Mouse (Mus musculus) midbrain, embryonic 11.5 days (tissue): ENCODE measurements around the gene Tkt. TPM values are rescaled to one million over a fixed set of nuclear protein-coding genes. Genes with fewer than 3 reads are reported as not detected.

Source experiments
- ATAC-seq: fragments of 200-750 bp; cut with Nextera tagmentation; 2 replicates; pipeline ENCODE4 v1.8.0; 2017; ENCODE audit warnings: moderate TSS enrichment, moderate library complexity; ENCODE audit not compliant: low FRiP score
- DNase-seq: peaks from one replicate; pipeline ENCODE4 v3.0.0; 2015; ENCODE audit warnings: low spot score; ENCODE audit errors: missing footprints
- H3K27ac ChIP-seq: fragments of 300-500 bp; sonication (generic); 2 replicates; pipeline ENCODE4 v1.5.1; 2014; ENCODE audit warnings: low read depth, low read length
- H3K27me3 ChIP-seq: fragments of 300-500 bp; sonication (generic); 2 replicates; pipeline ENCODE4 v1.6.1; 2014; ENCODE audit warnings: mild to moderate bottlenecking, low read length, moderate library complexity, mixed read lengths; ENCODE audit not compliant: control insufficient read depth, insufficient read depth
- H3K36me3 ChIP-seq: fragments of 300-500 bp; sonication (generic); 2 replicates; pipeline ENCODE4 v1.6.1; 2014; ENCODE audit warnings: mild to moderate bottlenecking, low read length, moderate library complexity, mixed read lengths; ENCODE audit not compliant: control insufficient read depth, insufficient read depth
- H3K4me1 ChIP-seq: fragments of 300-500 bp; sonication (generic); 2 replicates; pipeline ENCODE4 v1.6.1; 2014; ENCODE audit warnings: low read length; ENCODE audit not compliant: control insufficient read depth, insufficient read depth
- H3K4me2 ChIP-seq: fragments of 300-500 bp; sonication (generic); 2 replicates; pipeline ENCODE4 v1.6.1; 2014; ENCODE audit warnings: mild to moderate bottlenecking, moderate library complexity
- H3K4me3 ChIP-seq: fragments of 300-500 bp; sonication (generic); 2 replicates; pipeline ENCODE4 v1.5.1; 2014; ENCODE audit warnings: low read depth, low read length
- H3K9ac ChIP-seq: fragments of 300-500 bp; sonication (generic); 2 replicates; pipeline ENCODE4 v1.6.1; 2014; ENCODE audit warnings: low read length
- H3K9me3 ChIP-seq: fragments of 300-500 bp; sonication (generic); 2 replicates; pipeline ENCODE4 v1.6.1; 2016; ENCODE audit warnings: low read length; ENCODE audit not compliant: control insufficient read depth
- WGBS: fragments of 180-500 bp; shearing (Covaris S2); extraction: QIAGEN DNeasy Blood & Tissue Kit; methylation state at CpG from one replicate; pipeline ENCODE4 v1.1.7; 2014; 5-methylcytosine and 5-hydroxymethylcytosine counted together
- polyA plus RNA-seq: library from polyadenylated mRNA; unstranded; fragments of >200 nt; fragmentation: Nextera tagmentation; extraction: Ambion mirVana; gene quantifications from 2 replicates; pipeline ENCODE4 v1.2.1, GENCODE M21; 2014

The Tkt gene
- polyA plus RNA-seq, 1 experiment from 2014 or later = 154 TPM

DNA sequence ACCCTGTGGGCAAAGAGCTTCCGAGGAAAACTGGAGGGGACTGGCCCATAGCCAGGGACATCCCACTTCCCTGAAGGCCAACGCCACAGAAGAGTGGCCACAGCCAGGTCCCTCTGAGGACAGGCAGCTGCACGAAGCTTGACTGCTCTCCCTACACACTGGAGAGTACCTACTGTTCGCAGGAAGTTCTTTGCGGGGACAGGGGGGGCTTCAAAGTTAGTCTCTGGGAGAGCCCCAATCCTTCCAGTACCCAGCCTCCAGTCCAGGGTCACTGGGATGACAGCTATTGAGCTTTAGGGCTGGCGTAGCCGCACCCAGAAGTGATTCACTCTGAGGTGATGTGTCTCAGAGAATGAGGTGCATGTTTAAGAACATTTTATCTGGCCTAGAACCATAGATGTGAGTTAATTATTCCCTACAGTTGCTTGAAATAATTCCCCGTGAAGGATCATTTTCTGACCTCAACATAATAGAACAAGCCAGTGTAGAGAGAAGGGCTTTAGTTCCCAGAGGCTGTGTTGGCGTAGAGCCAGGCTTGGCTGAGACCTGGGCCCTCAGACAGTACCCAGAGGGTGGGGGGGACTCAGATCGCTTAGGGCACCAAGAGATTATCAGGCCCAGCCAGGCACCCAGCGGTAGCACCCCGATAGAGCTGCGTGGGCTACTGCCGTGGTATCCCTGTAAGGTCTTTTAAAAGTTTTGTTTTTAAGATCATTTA is 13.5 kb downstream of the Tkt start:
- peaks cover 25% of the 10 kb centered on the region for H3K36me3 ChIP-seq

DNA sequence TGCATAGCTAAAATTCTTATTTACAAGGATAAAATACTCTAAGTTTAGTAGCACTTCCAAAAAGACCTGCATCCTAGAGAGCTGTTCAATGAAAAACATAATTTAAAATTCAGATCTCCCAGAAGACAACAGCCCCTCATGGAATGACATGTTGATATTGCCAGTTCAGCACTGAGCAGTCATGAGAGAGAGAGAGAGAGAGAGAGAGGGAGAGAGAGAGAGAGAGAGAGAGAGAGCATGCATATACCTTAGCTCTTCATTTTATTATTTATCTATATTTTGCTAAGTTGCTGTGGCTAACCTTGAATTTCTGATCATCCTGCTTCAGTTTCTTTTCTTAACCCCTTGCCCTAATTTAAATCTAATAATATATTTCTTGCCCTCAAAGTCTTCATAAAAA is 14.2 kb downstream of the Tkt start:
- DNase-seq (no peak), ATAC-seq (no peak)
- Histone ChIP-seq H3K27ac (no peak overlapping the region), H3K36me3 (peaks cover 27% of the 10 kb centered on the region), H3K4me3 (no peak overlapping the region), H3K4me1 (no peaks in the 10 kb centered on the region), H3K4me2 (no peak overlapping the region), H3K9me3 (no peaks in the 10 kb centered on the region), H3K27me3 (no peaks in the 10 kb centered on the region), H3K9ac (no peak overlapping the region)

More for the DNA sequence above, 13.5 kb downstream of the Tkt start:
- DNase-seq (no peak), ATAC-seq (no peak)
- Histone ChIP-seq H3K27me3 (no peaks in the 10 kb centered on the region), H3K9ac (no peak overlapping the region), H3K4me2 (no peak overlapping the region), H3K4me3 (no peak overlapping the region), H3K4me1 (no peaks in the 10 kb centered on the region), H3K9me3 (no peaks in the 10 kb centered on the region), H3K27ac (no peak overlapping the region)
- 92% methylated on average over 14 of the region's 14 CpGs for WGBS

DNA sequence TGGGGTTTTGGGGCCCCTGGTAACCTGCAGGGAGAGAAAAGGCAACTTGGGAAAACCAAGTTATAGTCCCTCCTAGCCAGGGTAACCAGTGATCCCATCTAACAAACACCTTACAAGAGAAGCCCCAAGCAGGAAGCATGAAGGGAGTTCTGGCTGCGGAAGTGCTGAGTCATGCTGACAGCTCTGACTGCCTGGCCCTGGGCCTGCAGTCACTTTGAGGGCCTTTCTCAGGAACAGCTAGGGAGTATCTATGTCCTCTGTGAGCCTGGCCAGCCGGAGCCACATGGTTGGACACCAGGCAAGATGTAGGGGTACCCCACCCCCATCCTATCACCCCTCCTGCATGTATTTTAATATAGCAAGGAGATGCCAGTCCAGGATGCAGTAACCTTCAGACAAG is 16.3 kb downstream of the Tkt start:
- Histone ChIP-seq H3K9me3 (no peaks in the 10 kb centered on the region), H3K4me1 (no peaks in the 10 kb centered on the region), H3K27ac (no peak overlapping the region), H3K36me3 (peaks cover 34% of the 10 kb centered on the region), H3K4me3 (no peak overlapping the region), H3K27me3 (no peaks in the 10 kb centered on the region), H3K9ac (no peak overlapping the region), H3K4me2 (no peak overlapping the region)
- 100% methylated on average over 2 of the region's 2 CpGs for WGBS
- no peak for ATAC-seq
- DNase-seq = no peak

DNA sequence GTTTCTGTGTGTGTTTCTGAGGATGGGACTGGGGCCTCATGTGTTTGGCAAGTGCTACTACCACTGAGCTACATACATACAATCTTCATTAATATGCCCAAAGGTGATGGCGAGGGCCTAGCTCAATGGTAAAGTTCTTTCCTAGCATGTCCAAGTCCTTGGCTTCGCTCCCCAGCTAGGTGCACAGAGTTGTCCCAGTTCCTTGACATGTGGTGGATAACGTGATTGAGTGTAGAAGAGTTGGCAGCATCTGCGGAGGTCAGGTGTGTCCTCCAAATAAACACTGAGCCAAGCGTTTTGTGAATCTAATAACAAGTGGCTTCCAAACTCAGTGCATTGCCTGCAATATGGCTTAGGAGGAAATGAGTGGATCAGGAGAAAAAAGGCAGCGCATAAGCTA is 18.2 kb downstream of the Tkt start:
- H3K27me3 ChIP-seq = no peaks in the 10 kb centered on the region
- 95% methylated on average over 6 of the region's 6 CpGs for WGBS
- no peak overlapping the region for H3K9ac ChIP-seq
- no peaks in the 10 kb centered on the region for H3K9me3 ChIP-seq
- no peak for DNase-seq
- no peak overlapping the region for H3K27ac ChIP-seq
- ATAC-seq = no peak
- H3K36me3 ChIP-seq = peaks cover 29% of the 10 kb centered on the region
- H3K4me3 ChIP-seq = no peak overlapping the region
- no peak overlapping the region for H3K4me2 ChIP-seq
- no peaks in the 10 kb centered on the region for H3K4me1 ChIP-seq

DNA sequence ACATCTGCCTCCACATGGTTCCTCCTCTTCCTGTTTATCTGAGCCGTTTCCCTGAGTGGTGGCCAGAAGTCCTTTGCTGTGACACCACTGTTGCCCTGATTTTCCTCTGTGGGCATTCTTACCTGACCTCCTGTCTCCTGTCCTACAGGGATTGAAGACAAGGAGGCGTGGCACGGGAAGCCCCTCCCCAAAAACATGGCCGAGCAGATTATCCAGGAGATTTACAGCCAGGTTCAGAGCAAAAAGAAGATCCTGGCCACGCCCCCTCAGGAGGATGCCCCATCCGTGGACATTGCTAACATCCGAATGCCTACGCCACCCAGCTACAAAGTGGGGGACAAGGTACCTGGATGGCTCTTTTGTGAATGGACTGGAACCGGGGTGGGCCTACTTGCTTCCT is 19.9 kb downstream of the Tkt start:
- Histone ChIP-seq H3K27me3 (no peaks in the 10 kb centered on the region), H3K9me3 (no peaks in the 10 kb centered on the region), H3K9ac (no peak overlapping the region), H3K4me1 (no peaks in the 10 kb centered on the region), H3K4me3 (no peak overlapping the region), H3K4me2 (no peak overlapping the region), H3K36me3 (peaks cover 39% of the 10 kb centered on the region), H3K27ac (no peak overlapping the region)
- 92% methylated on average over 9 of the region's 9 CpGs for WGBS
- DNase-seq (no peak), ATAC-seq (no peak)

DNA sequence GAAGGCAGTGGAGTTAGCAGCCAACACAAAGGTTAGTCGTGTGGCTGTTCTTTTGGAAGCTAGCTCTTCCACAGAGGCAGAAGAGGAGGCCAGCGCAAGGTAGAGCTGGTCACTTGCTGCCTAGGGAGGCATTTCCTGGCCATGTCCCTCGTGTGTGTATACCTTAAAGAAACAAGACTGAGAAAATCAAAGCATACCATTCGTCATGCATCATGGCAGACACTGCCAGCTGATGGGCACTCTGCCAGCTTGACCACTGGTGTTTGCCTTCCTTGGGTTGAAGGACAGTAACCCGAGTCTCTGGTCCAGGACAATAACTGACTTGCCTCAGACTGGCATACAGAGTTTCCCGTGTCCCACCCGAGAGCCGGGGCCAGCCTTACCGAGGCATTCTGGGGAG is 22.1 kb downstream of the Tkt start:
- Histone ChIP-seq H3K4me3 (no peak overlapping the region), H3K9me3 (no peaks in the 10 kb centered on the region), H3K27ac (no peak overlapping the region), H3K36me3 (peaks cover 39% of the 10 kb centered on the region), H3K9ac (no peak overlapping the region), H3K27me3 (no peaks in the 10 kb centered on the region), H3K4me2 (no peak overlapping the region), H3K4me1 (no peaks in the 10 kb centered on the region)
- DNase-seq = no peak
- WGBS = 95% methylated on average over 9 of the region's 9 CpGs
- no peak for ATAC-seq

DNA sequence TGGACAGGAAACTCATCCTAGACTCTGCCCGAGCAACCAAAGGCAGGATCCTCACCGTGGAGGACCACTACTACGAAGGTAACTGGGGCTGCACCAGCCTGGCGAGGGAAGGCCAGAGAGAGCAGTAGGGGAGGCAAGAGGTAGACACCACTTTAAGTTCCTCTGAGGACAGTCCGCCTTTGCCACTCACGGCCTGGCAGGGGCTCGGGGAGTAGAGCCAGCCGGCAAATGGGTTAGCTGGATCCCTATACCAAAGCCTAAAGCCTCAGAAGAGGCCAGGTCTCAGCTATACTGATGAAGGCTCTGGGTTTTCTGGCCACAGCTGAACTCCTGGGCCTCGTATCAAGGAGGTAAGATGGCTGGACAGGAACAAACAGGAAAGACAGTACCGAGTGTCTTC is 24.1 kb downstream of the Tkt start:
- DNase-seq = no peak
- no peaks in the 10 kb centered on the region for H3K27me3 ChIP-seq
- H3K4me3 ChIP-seq = no peak overlapping the region
- H3K4me2 ChIP-seq = no peak overlapping the region
- no peaks in the 10 kb centered on the region for H3K9me3 ChIP-seq
- 90% methylated on average over 10 of the region's 10 CpGs for WGBS
- no peak overlapping the region for H3K27ac ChIP-seq
- ATAC-seq = no peak
- no peaks in the 10 kb centered on the region for H3K4me1 ChIP-seq
- no peak overlapping the region for H3K9ac ChIP-seq
- peaks cover 28% of the 10 kb centered on the region for H3K36me3 ChIP-seq

DNA sequence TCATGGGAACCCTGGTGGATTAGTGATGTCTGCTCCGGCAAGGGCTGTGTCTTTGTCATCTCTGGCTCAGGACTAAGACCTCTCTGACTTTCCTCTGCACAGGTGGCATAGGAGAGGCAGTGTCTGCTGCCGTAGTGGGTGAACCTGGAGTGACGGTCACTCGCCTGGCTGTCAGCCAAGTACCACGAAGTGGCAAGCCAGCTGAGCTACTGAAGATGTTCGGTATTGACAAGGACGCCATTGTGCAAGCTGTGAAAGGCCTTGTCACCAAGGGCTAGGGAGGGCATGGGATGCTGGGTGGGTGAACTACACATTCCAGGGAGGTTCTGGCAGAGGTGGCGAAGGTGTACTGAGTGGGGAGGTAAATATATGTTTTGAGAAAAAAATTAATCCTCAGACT is 25.1 kb downstream of the Tkt start:
- DNase-seq (no peak), ATAC-seq (no peak)
- H3K4me2 ChIP-seq = no peak overlapping the region
- 87% methylated on average over 8 of the region's 8 CpGs for WGBS
- H3K36me3 ChIP-seq = peaks cover 24% of the 10 kb centered on the region
- no peak overlapping the region for H3K27ac ChIP-seq
- no peak overlapping the region for H3K4me3 ChIP-seq
- H3K9me3 ChIP-seq = no peaks in the 10 kb centered on the region
- H3K9ac ChIP-seq = no peak overlapping the region
- no peaks in the 10 kb centered on the region for H3K4me1 ChIP-seq
- no peaks in the 10 kb centered on the region for H3K27me3 ChIP-seq

DNA sequence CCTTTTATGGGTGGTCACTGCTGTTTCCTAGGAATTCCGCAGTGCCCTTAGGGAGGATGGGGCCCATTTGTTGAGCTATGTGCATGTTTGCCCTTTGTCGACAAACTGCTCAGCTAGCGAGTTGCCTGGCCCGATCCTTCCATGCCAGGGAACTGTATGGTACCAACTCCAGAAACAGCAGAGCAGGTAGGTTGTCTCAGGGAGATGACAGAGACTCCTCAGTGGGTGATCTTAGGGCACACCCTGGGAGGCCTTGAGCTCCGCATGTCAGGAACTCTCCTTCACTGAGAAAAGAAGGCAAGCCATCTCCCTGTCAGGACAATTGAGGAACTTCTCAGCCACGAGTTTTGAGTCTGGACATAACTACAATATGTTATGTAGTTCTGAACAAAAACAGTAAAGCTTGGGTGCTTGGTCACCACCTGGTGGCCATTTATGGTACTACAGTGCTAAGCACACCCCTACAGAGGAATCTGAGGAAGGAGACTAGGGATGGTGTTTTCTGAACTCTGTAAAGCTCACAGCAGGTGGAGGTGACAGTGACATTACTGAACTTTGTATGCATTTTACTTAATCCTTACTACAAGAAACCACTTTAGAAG is 25.9 kb downstream of the Tkt start:
- H3K27me3 ChIP-seq = no peaks in the 10 kb centered on the region
- H3K27ac ChIP-seq = no peak overlapping the region
- peak; percentile 98 for DNase-seq
- peaks cover 15% of the 10 kb centered on the region for H3K36me3 ChIP-seq
- no peak overlapping the region for H3K9ac ChIP-seq
- no peak overlapping the region for H3K4me2 ChIP-seq
- no peak overlapping the region for H3K4me3 ChIP-seq
- WGBS = 73% methylated on average over 6 of the region's 6 CpGs
- ATAC-seq = peak; percentile 52
- no peaks in the 10 kb centered on the region for H3K4me1 ChIP-seq
- no peaks in the 10 kb centered on the region for H3K9me3 ChIP-seq
